Mouse (Mus musculus): ENCODE measurements around the gene Optn.
A peak's percentile ranks its signal among the peaks of the same experiment; 100 is the strongest.
"Not testable (repeated sequence)": the region's sequence is repeated elsewhere in the genome, so short reads cannot be mapped to it uniquely, and the experiment has no call there.

Gene Optn

DNA sequence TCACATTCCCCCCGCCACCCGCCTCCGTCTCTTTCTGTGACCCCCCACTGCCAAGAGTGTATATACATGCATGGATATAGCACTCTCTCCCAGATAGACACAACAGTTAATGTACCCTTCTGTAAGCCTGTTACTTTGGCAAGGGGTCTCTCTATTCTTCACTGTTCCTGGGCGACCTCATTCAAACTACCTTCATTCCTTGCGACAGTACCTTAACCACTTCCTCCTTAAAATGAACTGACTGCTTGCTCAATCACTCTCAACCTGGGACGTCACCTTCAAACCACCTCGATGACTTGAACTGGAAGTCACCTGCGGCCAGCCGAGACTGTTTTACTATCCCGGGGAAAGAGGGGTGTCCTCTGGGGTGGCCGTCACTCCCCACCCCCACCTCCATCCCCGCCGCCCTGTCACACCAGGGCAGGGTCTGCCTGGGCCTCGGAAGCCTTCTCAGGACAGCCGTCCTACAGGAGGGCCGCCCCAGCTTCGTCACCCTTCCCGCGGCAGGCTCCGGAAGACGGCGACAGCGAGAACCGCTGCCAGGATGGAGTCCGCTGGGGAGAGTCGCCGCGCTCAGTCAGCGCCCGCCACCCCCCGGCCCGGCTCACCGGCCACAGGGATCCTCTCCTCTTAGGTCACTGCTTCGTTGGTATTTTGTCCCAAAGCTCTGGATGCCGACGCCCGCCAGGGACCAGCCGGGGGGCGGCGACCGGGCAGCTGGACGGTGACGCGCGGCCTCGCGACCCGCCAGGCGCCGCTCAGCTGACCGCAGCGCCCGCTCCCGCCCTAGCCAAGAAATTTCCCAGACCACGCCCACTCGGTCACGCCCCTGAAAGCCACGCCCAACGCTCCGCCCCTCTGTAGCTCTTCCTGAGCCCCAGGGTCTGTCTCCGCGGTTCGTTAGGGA lies at the start of gene Optn:
Gene Optn (minus strand): TSS at position 753 of the 907 bp plus-strand sequence.
- DNase-seq, result peak; percentile 73

GRCm38 (mm10) chr2:5112785-5113291 lies 49.0 kb upstream of the Optn start:
- DNase-seq, result no peak

GRCm38 (mm10) chr2:5102891-5103290 lies 39.0 kb upstream of the Optn start:
- no peak for DNase-seq

DNA sequence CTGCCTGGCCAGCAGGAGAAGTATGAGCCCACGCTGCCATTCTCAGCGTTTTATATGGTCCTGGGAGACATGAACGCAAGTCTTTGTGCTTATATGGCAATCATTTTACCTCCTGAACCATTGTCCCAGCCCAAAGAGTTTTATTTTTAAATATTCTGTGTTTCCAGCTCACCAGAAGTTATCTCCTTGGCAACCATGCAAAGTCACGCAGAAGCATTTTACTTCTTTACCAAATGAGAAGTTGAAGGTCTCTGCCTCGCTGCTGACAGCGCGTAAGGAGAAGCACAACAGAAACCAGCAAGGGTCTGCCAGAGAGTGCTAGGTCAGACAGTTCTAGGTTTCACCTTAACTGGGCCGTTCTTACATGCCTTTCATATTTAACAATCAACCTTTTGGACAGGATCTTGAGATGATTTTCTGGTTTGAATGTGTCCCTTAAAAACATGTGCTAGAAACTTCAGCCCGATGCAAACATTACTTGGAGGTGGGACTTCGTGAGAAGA lies 37.9 kb upstream of the Optn start:
- no peak for DNase-seq

DNA sequence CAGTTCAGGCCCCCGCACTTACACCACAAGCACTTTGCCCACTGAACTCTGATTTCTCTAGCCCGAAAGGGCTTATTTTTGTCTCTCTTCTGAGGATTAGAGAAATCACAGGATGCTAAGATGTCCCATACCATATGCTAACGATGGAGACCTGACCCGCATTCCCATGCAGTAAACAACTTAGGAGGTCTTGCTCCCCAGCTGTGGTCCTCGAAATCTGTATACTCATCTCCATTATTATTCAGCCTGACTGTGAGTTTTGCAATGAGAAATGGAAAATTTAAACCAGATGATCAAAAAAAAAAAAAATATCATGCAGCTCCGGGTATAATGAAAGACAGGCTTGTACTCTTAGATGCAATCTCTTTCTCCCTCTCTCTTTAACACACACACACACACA lies 35.3 kb upstream of the Optn start:
- no peak for DNase-seq

GRCm38 (mm10) chr2:5097786-5098445 lies 34.1 kb upstream of the Optn start:
- DNase-seq, result peak; percentile 14

GRCm38 (mm10) chr2:5095316-5095715 lies 31.5 kb upstream of the Optn start:
- DNase-seq, result no peak

DNA sequence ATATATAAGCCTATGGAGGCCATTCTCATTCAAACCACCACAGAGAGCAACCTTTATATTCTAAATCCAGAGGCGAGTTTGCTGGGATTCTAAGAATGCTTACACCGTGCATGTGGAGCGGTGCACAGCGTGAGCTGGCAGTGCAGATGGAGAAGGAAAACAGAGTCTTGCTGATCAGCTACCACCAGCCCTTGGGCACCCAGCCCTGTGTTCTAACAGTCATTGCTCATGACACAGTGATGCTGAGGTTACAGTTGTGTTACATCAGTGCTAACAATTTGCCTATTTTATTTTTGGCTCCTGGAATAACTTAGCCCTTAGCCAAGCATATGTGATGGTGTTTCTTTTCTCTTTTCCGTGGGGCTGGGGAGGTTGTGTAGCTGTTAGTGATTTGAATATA lies 31.0 kb upstream of the Optn start:
- DNase-seq, result no peak

- DNase-seq, result peak; percentile 26
Measured at GRCm38 (mm10) chr2:5090385-5090784, 26.5 kb upstream of the Optn start.

GRCm38 (mm10) chr2:5087667-5088066 lies 23.8 kb upstream of the Optn start:
- DNase-seq, result no peak

- no peak for DNase-seq
Measured at GRCm38 (mm10) chr2:5083739-5084138, 19.9 kb upstream of the Optn start.

- peak; percentile 42 for DNase-seq
Measured at GRCm38 (mm10) chr2:5080053-5080787, 16.4 kb upstream of the Optn start.

DNA sequence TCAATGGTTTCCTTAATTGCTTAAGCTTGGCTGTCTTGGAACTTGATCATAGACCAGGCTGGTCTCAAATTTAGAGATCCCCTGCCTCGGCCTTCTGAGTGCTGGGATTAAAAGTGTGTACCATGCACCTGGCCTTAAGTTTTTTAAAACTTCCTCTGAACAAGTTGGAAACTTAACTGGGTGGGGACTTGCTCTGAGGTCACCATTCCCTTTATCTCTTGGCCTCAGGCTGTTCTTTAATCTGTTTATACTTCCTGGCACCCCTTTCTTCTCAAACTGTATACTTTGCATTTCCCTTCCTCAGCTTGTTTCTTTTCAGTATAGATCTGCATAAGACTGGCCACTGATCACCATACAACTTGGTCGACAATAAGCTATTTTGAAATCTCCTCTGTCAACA lies 14.1 kb upstream of the Optn start:
- no peak for DNase-seq

- no peak for DNase-seq
Measured at GRCm38 (mm10) chr2:5077490-5077889, 13.6 kb upstream of the Optn start.

- DNase-seq, result no peak
Measured at GRCm38 (mm10) chr2:5075856-5076255, 12.0 kb upstream of the Optn start.

GRCm38 (mm10) chr2:5075432-5075831 lies 11.6 kb upstream of the Optn start:
- DNase-seq, result no peak

DNA sequence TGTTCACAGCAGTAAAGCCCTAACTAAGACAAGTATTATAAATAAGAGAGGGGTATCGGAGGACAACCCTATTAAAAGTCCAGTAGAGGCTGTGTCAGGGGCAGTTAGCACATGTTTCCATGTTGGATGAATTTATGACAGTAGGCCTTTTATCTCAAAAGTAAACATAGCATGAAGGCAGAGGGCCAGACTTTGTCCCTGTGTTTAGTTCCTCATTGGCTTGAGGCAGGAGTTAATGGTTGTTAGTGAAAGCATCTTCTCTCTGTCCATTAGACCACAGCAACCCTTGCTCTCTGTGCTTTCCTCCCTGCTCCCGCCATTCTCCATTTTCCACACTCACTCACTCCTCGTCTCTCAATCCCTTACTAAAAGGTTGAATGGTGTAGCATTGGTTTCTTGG lies 9.9 kb upstream of the Optn start:
- no peak for DNase-seq

DNA sequence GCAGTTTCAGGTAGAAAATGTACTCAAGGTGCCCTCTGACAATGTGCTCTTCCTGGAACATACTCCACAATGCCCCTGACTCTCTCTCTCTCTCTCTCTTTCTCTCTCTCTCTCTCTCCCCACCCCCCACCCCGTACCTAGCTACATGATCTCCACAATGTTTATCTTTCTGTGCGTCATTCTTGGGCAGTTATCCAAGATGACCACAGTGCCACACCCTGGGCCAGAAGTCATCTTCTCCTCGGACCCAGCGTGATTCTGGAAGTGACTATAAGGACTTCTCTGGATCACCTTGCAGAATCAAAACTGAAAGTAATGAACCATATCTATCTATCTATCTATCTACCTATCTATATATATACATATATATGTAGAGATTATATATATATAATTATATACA lies 4.1 kb upstream of the Optn start:
- no peak for DNase-seq

- DNase-seq, result not testable (repeated sequence)
Measured at GRCm38 (mm10) chr2:5067254-5067653, 3.4 kb upstream of the Optn start.

DNA sequence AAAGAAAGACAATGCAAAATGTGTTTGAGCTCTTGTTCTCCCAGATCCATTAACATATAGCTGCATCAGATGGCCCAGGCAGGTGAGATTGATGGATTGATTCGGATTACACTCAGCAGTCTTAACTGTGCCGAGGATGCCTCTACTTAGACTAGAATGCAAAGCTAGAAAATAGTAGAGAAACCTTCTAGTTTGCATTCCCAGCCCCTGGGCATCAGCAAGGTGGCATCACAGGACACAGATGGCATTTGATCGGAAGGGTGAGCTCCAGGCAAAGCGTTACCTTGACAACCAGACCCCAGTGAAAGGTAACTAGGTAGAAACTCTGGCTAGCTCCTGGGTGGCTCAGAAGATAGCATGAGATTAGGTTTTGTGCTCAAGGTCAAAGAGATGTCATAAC lies 396 bp upstream of the Optn start:
- no peak for DNase-seq

GRCm38 (mm10) chr2:5062496-5063298 lies 1.2 kb downstream of the Optn start:
- DNase-seq, result no peak

GRCm38 (mm10) chr2:5061133-5061708 lies 2.6 kb downstream of the Optn start:
- DNase-seq, result no peak

Measured in right cerebral cortex, postnatal 4 days (tissue).